Mouse (Mus musculus) brown adipose tissue, adult 24 weeks (tissue): Measurements from ENCODE around the gene Exosc1. TPM values are rescaled to one million over a fixed set of nuclear protein-coding genes. Genes with fewer than 3 reads are reported as not detected.
A peak's percentile ranks its signal among the peaks of the same experiment; 100 is the strongest.

Experiments
- H3K27ac ChIP-seq: fragments of 200-500 bp; replicated peaks from 2 replicates; pipeline ENCODE4 v1.5.1; 2012; ENCODE audit warnings: low read depth, mild to moderate bottlenecking, low read length
- H3K4me1 ChIP-seq: fragments of 200-500 bp; 2 replicates; pipeline ENCODE4 v1.6.1; 2012; ENCODE audit warnings: low read length, mixed read lengths; ENCODE audit not compliant: control insufficient read depth, insufficient read depth, insufficient read length
- H3K4me3 ChIP-seq: fragments of 200-500 bp; 2 replicates; pipeline ENCODE4 v1.5.1; 2012; ENCODE audit warnings: low read depth, mild to moderate bottlenecking, low read length, moderate library complexity; ENCODE audit not compliant: insufficient read depth
- polyA plus RNA-seq: library from polyadenylated mRNA; stranded (reverse); fragments of >200 nt; gene quantifications from 2 replicates; pipeline ENCODE4 v1.2.4, GENCODE M21; 2012; ENCODE audit not compliant: missing spikeins, insufficient read depth, insufficient read length

Exosc1 gene
- polyA plus RNA-seq, 1 experiment, result 21.6 TPM

GRCm38 (mm10) chr19:41905246-41905645 is 28.0 kb downstream of the Exosc1 start:
- Histone ChIP-seq H3K4me3 (no peak overlapping the region), H3K4me1 (no peaks in the 10 kb centered on the region), H3K27ac (no peak overlapping the region)

DNA sequence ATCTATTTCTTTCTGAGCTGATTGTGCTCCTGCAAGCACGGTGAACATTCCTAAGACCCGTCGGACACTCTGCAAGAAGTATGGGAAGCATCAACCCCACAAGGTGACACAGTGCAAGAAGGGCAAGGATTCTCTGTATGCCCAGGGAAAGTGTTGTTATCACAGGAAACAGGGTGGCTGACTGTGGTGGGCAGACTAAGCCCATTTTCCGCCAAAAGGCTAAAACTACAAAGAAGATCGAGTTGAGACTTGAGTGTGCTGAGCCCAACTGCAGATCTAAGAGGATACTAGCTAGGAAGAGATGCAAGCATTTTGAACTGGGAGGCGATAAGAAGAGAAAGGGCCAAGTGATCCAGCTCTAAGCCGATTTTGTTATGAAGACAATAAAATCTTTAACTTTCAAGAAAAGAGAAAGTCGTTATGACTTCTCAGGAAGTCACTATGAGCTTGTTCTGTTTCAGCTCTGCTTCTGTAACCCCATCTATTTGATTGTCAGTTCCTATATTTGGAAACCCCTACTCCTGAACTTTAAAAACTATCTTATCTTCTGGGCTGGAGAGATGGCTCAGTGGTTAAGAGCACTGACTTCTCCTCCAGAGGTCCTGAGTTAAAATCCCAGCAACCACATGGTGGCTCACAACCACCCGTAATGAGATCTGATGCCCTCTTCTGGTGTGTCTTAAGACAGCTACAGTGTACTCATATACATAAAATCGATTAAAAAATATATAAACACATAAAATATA is 30.2 kb downstream of the Exosc1 start:
- Histone ChIP-seq H3K27ac (no peak overlapping the region), H3K4me1 (no peaks in the 10 kb centered on the region), H3K4me3 (no peak overlapping the region)

- H3K4me3 ChIP-seq, result no peak overlapping the region
- H3K4me1 ChIP-seq, result no peaks in the 10 kb centered on the region
- H3K27ac ChIP-seq, result no peak overlapping the region
Measured at GRCm38 (mm10) chr19:41901696-41902095, 31.5 kb downstream of the Exosc1 start.

- Histone ChIP-seq H3K4me3 (no peak overlapping the region), H3K27ac (no peak overlapping the region), H3K4me1 (no peaks in the 10 kb centered on the region)
Measured at GRCm38 (mm10) chr19:41900495-41901090, 32.6 kb downstream of the Exosc1 start.

GRCm38 (mm10) chr19:41898860-41899259 is 34.4 kb downstream of the Exosc1 start:
- Histone ChIP-seq H3K4me1 (no peaks in the 10 kb centered on the region), H3K27ac (no peak overlapping the region), H3K4me3 (no peak overlapping the region)

GRCm38 (mm10) chr19:41896319-41896711 is 36.9 kb downstream of the Exosc1 start:
- Histone ChIP-seq H3K4me1 (no peaks in the 10 kb centered on the region), H3K27ac (no peak overlapping the region), H3K4me3 (peak overlapping the region; percentile 63)

GRCm38 (mm10) chr19:41895460-41896318 is 37.5 kb downstream of the Exosc1 start, which contains the start of gene Rrp12:
TSS of gene Rrp12 (minus strand) at chr19:41896173.
- H3K27ac ChIP-seq, result no peak within 1 kb of the TSS
- peak within 1 kb of the TSS; percentile 65 for H3K4me3 ChIP-seq
- no peaks in the 10 kb centered on the region for H3K4me1 ChIP-seq

DNA sequence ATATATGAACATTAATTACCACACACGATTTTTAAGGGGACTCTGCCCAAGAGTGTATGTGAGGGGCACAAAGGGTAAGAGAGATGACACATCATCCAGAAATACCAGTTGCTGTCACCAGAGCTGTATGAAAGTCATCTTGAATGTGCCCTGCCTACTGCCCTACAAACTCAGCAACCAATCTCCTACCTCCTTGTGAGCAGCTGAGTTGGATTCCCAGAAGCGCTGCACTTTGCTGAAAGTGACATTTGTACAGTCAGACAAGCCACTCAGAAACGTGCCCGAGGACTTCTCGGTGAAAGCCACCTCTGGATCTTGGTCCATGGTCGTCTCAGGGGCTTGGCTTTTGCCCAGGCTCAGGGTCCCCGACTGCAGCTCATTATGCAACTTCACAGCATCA is 38.3 kb downstream of the Exosc1 start:
- no peaks in the 10 kb centered on the region for H3K4me1 ChIP-seq
- peak overlapping the region; percentile 65 for H3K4me3 ChIP-seq
- no peak overlapping the region for H3K27ac ChIP-seq

DNA sequence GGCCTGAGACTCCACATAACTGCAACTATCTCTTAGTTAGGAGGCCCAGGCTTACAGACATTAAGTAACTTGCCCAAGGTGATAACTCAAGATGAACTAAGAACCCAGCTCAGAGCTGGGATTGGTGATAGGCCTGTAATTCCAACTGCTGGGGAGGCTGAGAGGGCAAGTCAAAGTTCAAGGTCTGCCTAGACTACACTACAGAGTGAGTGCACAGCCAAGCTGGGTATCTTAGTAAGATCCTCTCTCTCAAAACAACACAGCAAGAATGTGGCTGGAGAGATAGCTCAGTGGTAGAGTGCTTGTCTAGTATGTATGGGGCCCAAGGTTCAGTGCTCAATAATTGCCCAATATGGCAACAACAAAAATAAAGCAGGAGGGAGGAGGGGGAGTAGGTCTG is 45.0 kb downstream of the Exosc1 start:
- Histone ChIP-seq H3K27ac (no peak overlapping the region), H3K4me3 (no peak overlapping the region), H3K4me1 (no peaks in the 10 kb centered on the region)

DNA sequence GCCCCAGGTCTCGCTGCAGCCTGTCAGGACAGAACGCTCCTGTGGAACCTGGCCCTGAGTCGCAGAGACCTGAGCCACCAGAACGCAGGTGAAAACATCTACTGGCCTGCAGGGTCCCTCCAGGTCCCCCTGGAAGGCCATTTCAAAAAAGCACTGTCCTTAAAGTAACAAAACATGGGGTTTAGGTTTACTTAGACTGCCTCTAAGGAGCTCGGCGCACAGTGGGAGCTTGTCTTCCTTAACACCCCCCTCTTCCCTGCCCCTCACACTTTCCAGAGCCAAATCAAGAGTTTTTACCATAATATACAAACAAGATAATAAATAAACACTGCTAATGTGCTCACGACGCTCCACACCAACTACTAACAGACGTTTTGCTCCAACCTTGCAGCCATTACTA is 49.3 kb downstream of the Exosc1 start:
- H3K27ac ChIP-seq, result no peak overlapping the region
- H3K4me3 ChIP-seq, result no peak overlapping the region
- H3K4me1 ChIP-seq, result no peaks in the 10 kb centered on the region

- no peaks in the 10 kb centered on the region for H3K4me1 ChIP-seq
- H3K4me3 ChIP-seq, result no peak overlapping the region
- H3K27ac ChIP-seq, result no peak overlapping the region
Measured at GRCm38 (mm10) chr19:41881842-41882241, 51.4 kb downstream of the Exosc1 start.

GRCm38 (mm10) chr19:41874356-41874755 is 58.9 kb downstream of the Exosc1 start:
- H3K4me1 ChIP-seq, result no peaks in the 10 kb centered on the region
- H3K27ac ChIP-seq, result no peak overlapping the region
- no peak overlapping the region for H3K4me3 ChIP-seq

Other genes with a start within 250 kb of the Exosc1 start
- not detected in 2 replicates for gene Slit1, start 189.8 kb downstream of the Exosc1 start, polyA plus RNA-seq
- gene Arhgap19, start 131.4 kb downstream of the Exosc1 start, polyA plus RNA-seq, result 2.5 and 2.8 TPM in 2 replicates
- 5.3 and 6.0 TPM in 2 replicates for gene Frat1, start 103.5 kb downstream of the Exosc1 start, polyA plus RNA-seq
- gene Frat2, start 85.3 kb downstream of the Exosc1 start, polyA plus RNA-seq, result 1.3 and 2.1 TPM in 2 replicates
- gene Rrp12, start 37.2 kb downstream of the Exosc1 start, polyA plus RNA-seq, result 3.3 and 3.6 TPM in 2 replicates
- gene Pgam1, start 21.5 kb downstream of the Exosc1 start, polyA plus RNA-seq, result 903 and 992 TPM in 2 replicates
- 6.6 and 10.9 TPM in 2 replicates for gene Zdhhc16, start 57 bp upstream of the Exosc1 start, polyA plus RNA-seq
- gene Mms19, start 47.7 kb upstream of the Exosc1 start, polyA plus RNA-seq, result 8.6 and 9.6 TPM in 2 replicates
- gene Ubtd1, start 48.3 kb upstream of the Exosc1 start, polyA plus RNA-seq, result 8.4 and 9.0 TPM in 2 replicates
- gene Ankrd2, start 102.6 kb upstream of the Exosc1 start, polyA plus RNA-seq, result 2.1 and 3.2 TPM in 2 replicates
- gene Hoga1, start 112.2 kb upstream of the Exosc1 start, polyA plus RNA-seq, result 3.3 and 5.7 TPM in 2 replicates
- not detected in 2 replicates for gene 4933411K16Rik, start 118.8 kb upstream of the Exosc1 start, polyA plus RNA-seq
- gene Morn4, start 152.9 kb upstream of the Exosc1 start, polyA plus RNA-seq, result 0.63 TPM in 1 of 2 replicates, not detected in the other
- 14.4 and 21.6 TPM in 2 replicates for gene Pi4k2a, start 157.0 kb upstream of the Exosc1 start, polyA plus RNA-seq
- 12.6 and 16.8 TPM in 2 replicates for gene Avpi1, start 195.6 kb upstream of the Exosc1 start, polyA plus RNA-seq
- 33.6 and 41.9 TPM in 2 replicates for gene Marveld1, start 214.0 kb upstream of the Exosc1 start, polyA plus RNA-seq
- gene Zfyve27, start 230.5 kb upstream of the Exosc1 start, polyA plus RNA-seq, result 11.3 and 12.7 TPM in 2 replicates